Mouse (Mus musculus): ENCODE results near the gene Aass.

Aass gene

GRCm38 (mm10) chr6:23028251-23028650, 104.5 kb downstream of the Aass start:
- no peak for DNase-seq

Data from kidney, adult 9 months (tissue).